Mouse (Mus musculus): Measurements from ENCODE around the gene Mcrs1.

GRCm38 (mm10) chr15:99198761-99199160 is 53.0 kb downstream of the Mcrs1 start:
- TF ChIP-seq MAX (IDR thresholded peaks at IDR 0.05; ENCODE audit: low read depth) (no peak), SRF (IDR thresholded peaks at IDR 0.05; ENCODE audit: control insufficient read depth, insufficient read length, low read depth) (no peak), POLR2AphosphoS2 (IDR thresholded peaks at IDR 0.05; ENCODE audit: insufficient read length, low read depth) (no peak)
